Mouse (Mus musculus) layer of hippocampus, adult 2 months (tissue): ENCODE data around the gene Ccdc150. TPM values are rescaled to one million over a fixed set of nuclear protein-coding genes. Genes with fewer than 3 reads are reported as not detected.

Source experiments
- DNase-seq, 2 experiments: peaks; one replicate each; pipeline ENCODE4 v3.0.0; 2022; ENCODE audit warnings: low spot score in 2 of 2
- H3K27ac ChIP-seq: fragments of 200-600 bp; 2 replicates; pipeline ENCODE4 v1.8.1; 2022
- H3K4me3 ChIP-seq: fragments of 200-600 bp; 2 replicates; pipeline ENCODE4 v1.8.1; 2022; ENCODE audit warnings: mild to moderate bottlenecking
- CTCF ChIP-seq: fragments of 200-600 bp; conservative IDR thresholded peaks from 2 replicates; pipeline ENCODE4 v1.8.1; 2022; ENCODE audit warnings: antibody characterized with exemption, mild to moderate bottlenecking, moderate library complexity
- total RNA-seq, 2 experiments: library from RNA; stranded (reverse); gene quantifications; 2 replicates each; pipeline ENCODE4 v1.2.3; 2021

Ccdc150 gene
- total RNA-seq, 2 experiments from 2014 or later = 0.20 to 0.22 TPM

DNA sequence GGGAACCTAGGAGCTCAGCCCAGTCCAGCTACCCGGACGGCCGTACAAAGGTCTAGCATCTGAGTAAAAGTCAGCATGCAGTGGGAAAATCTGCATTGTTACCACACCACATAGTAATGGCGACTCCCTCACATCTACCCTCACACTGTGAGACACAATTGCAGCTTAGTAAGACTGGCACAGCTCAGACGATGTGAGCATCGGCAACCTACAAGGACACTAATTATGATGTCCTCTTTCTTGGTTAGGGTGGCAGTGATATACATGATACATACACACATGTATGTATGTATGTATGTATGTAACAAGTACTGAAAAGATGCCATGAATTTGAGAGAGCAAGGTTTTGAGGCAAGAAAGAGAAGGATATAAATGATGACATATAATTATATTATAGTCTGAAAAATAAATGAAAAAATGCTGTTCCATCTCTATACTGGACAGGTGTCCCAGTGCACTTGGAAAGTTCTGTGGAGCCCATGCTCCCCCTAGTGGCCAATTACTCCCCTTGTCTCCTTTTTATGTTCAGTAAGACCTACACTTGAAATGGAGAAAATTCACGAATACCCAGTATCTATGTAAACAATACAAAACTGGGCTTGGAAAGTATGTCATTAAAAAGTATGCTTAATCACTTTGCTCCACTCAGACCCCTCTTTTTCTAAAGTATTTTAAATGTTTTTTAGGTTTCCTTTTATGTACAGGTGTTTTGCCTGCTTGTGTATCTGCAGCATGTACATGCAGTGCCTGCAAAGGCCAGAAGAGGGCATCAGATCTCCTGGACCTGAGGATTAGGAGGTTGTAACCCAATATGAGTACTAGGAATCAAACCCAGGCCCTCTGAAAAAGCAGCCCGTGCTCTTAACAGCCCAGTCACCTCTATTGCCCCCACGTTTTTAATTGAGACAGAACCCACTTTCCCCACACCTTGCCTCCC lies 130.8 kb downstream of the Ccdc150 start:
- Histone ChIP-seq H3K27ac (no peak overlapping the region), H3K4me3 (no peak overlapping the region)
- peak; percentile 36 to 67 for DNase-seq
- TF ChIP-seq CTCF = peak; percentile 86

DNA sequence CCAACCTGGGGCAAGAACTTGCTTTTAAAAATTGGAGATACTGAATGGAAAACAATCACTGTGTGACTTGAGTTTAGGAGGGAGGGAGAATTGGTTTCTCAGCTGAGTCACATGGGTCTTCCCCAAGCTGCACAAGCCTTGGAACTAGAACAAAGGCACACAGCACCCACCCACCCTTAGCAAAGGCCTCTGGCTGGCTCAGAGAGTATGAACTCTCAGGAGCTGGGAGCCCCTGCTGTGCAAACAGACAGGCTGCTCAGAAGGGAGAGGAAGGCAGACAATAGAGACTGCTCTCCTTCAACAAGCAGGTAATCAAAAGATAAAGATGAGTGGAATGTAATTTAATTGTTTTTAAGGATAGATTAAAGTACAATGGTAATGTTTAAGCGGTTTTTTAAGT lies 133.7 kb downstream of the Ccdc150 start:
- no peak for TF ChIP-seq CTCF

DNA sequence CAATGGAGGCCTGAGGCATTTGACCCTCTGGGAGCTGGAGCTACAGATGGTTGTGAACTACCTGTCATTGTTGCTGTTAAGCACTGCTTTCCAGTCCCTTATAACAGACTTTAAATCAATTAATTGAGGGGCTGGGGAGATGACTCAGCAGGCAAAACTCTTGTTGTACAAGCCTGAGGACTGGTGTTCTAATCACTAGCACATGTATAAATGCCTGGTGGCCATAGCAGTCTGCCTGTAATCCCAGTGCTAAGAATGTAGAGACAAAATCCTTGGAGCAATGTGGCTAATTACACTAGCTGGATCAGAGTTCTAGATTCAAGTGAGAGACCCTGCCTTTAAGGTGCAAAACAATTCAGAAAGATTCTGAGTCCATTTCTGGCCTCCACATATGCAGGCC lies 152.3 kb downstream of the Ccdc150 start:
- no peak for TF ChIP-seq CTCF
- no peak for DNase-seq

More for the DNA sequence above, 133.7 kb downstream of the Ccdc150 start:
- H3K4me3 ChIP-seq = no peak overlapping the region
- H3K27ac ChIP-seq = no peak overlapping the region
- no peak for DNase-seq

More for the DNA sequence above, 152.3 kb downstream of the Ccdc150 start:
- Histone ChIP-seq H3K27ac (no peak overlapping the region), H3K4me3 (no peak overlapping the region)

Other genes with a start within 250 kb of the Ccdc150 start
- gene Hecw2, start 55.5 kb upstream of the Ccdc150 start, total RNA-seq = 10 to 100 TPM; 22.2 to 26.5 TPM
- 10 to 100 TPM; 31.4 to 34.1 TPM for gene Gtf3c3, start 188.3 kb downstream of the Ccdc150 start, total RNA-seq